8 mouse cellular contexts compared by ENCODE assay signal in the genomic region with DNA sequence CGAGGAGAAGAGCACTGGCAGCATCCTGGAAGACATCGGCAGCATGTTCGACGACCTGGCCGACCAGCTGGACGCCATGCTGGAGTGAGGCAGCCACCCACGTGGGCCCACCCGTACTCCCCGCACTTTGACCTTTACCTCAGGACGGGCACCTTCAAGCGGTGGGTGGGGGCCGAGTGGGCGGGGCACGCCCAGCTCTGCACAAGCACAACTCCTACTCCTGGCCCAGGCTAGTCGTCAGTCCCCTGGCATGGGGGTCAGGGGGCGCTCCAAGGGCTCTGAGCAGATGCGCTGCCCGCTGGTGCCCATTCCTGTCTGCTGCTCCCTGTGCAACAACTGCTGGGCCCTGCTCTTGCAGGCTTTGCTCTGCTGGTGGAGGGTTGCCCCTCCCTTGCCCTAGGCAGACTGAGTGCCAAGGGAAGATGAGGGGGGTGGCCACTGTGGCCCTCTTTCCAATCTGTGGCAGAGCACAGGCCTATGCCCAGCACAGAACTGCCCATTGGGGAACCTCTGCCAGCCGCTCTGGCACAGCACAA. TPM values are rescaled to one million over a fixed set of nuclear protein-coding genes. Genes with fewer than 3 reads are reported as not detected.
DNase-seq lines count a peak whose midpoint lies in the region; ATAC-seq and TF ChIP-seq lines count a peak whose summit lies in the region.

No protein-coding gene starts in this region.

- no peak for ATAC-seq in hindbrain, embryonic 14.5 days (ENCODE audit: low FRiP score)
- no peak for ATAC-seq in stomach, postnatal 0 days (ENCODE audit: low FRiP score, low TSS enrichment)

- TF ChIP-seq EP300 in stomach, postnatal 0 days (optimal IDR thresholded peaks at IDR 0.05): no peak

- DNase-seq in hindbrain, embryonic 10.5 days (ENCODE audit: low spot score): no peak
- no peak for DNase-seq in hindbrain, embryonic 14.5 days (ENCODE audit: low spot score)
- DNase-seq in right cerebral cortex, postnatal 4 days: peak; percentile 23
- DNase-seq in right cerebral cortex, postnatal 14 days: no peak
- DNase-seq in kidney, postnatal 14 days: peak; percentile 31
- peak; percentile 49 for DNase-seq in stomach, postnatal 0 days (ENCODE audit: low spot score)
- DNase-seq in thymus, adult 2 months: no peak
- no peak for DNase-seq in adrenal gland, postnatal 4 days (ENCODE audit: low spot score in 2 of 2)

- H3K4me1 ChIP-seq in hindbrain, embryonic 10.5 days (replicated peaks): peaks cover 14% of the 10 kb centered on the region
- 0 out of 2 replicates have a peak, but pooled peaks cover 3% of the 10 kb centered on the region for H3K4me1 ChIP-seq in hindbrain, embryonic 14.5 days (replicated peaks; ENCODE audit: control insufficient read depth, insufficient read depth, low read length)
- H3K4me1 ChIP-seq in stomach, postnatal 0 days (replicated peaks; ENCODE audit: control insufficient read depth, insufficient read depth): no peaks in the 10 kb centered on the region; the same call in 1 of the 2 replicates
- no peaks in the 10 kb centered on the region for H3K4me1 ChIP-seq in thymus, adult 2 months (replicated peaks; ENCODE audit: control insufficient read depth, insufficient read depth, low read length)

- no peaks in the 10 kb centered on the region for H3K9me3 ChIP-seq in hindbrain, embryonic 10.5 days
- H3K9me3 ChIP-seq in hindbrain, embryonic 14.5 days (ENCODE audit: control insufficient read depth, low read length): no peaks in the 10 kb centered on the region
- no peaks in the 10 kb centered on the region for H3K9me3 ChIP-seq in stomach, postnatal 0 days (ENCODE audit: control insufficient read depth, low read length)

- 52% methylated on average over 19 of the region's 19 CpGs for WGBS in hindbrain, embryonic 10.5 days
- 49% methylated on average over 19 of the region's 19 CpGs for WGBS in hindbrain, embryonic 14.5 days
- WGBS in stomach, postnatal 0 days: 43% methylated on average over 19 of the region's 19 CpGs
- WGBS in thymus, adult 2 months: 85% methylated on average over 19 of the region's 19 CpGs

- H3K27ac ChIP-seq in hindbrain, embryonic 10.5 days: no peak overlapping the region; the same call in 1 of the 2 replicates
- H3K27ac ChIP-seq in hindbrain, embryonic 14.5 days: no peak overlapping the region
- H3K27ac ChIP-seq in stomach, postnatal 0 days (replicated peaks): no peak overlapping the region
- no peak overlapping the region for H3K27ac ChIP-seq in thymus, adult 2 months (ENCODE audit: control insufficient read depth, insufficient read depth, low read length)

- peaks cover 99% of the 10 kb centered on the region for H3K36me3 ChIP-seq in hindbrain, embryonic 10.5 days
- peaks cover 100% of the 10 kb centered on the region for H3K36me3 ChIP-seq in hindbrain, embryonic 14.5 days (replicated peaks; ENCODE audit: control insufficient read depth, insufficient read depth)
- H3K36me3 ChIP-seq in stomach, postnatal 0 days (ENCODE audit: control insufficient read depth, insufficient read depth, low read length): peaks cover 26% of the 10 kb centered on the region
- peaks cover 22% of the 10 kb centered on the region for H3K36me3 ChIP-seq in thymus, adult 2 months (ENCODE audit: control insufficient read depth, insufficient read depth, low read length)

- H3K27me3 ChIP-seq in hindbrain, embryonic 10.5 days (ENCODE audit: insufficient read depth, poor library complexity, severe bottlenecking): peaks cover 12% of the 10 kb centered on the region
- no peaks in the 10 kb centered on the region for H3K27me3 ChIP-seq in hindbrain, embryonic 14.5 days (ENCODE audit: control insufficient read depth, insufficient read depth, low read length)
- no peaks in the 10 kb centered on the region for H3K27me3 ChIP-seq in stomach, postnatal 0 days (ENCODE audit: control insufficient read depth, insufficient read depth, low read length)
- no peaks in the 10 kb centered on the region for H3K27me3 ChIP-seq in thymus, adult 2 months (ENCODE audit: control insufficient read depth, insufficient read depth, low read length)

- no peak overlapping the region for H3K4me2 ChIP-seq in hindbrain, embryonic 14.5 days (replicated peaks)
- H3K4me2 ChIP-seq in stomach, postnatal 0 days (replicated peaks; ENCODE audit: low read depth): no peak overlapping the region

- H3K9ac ChIP-seq in hindbrain, embryonic 14.5 days: no peak overlapping the region
- H3K9ac ChIP-seq in stomach, postnatal 0 days (ENCODE audit: low read length): no peak overlapping the region

- TF ChIP-seq POLR2A in thymus, adult 2 months (IDR thresholded peaks at IDR 0.05; ENCODE audit: control insufficient read depth, extremely low read depth, insufficient read depth, low read length, poor library complexity): no peak

- TF ChIP-seq CTCF in stomach, postnatal 0 days (IDR thresholded peaks at IDR 0.05; ENCODE audit: low read depth): no peak
- TF ChIP-seq CTCF in thymus, adult 2 months (IDR thresholded peaks at IDR 0.05; ENCODE audit: borderline replicate concordance, control insufficient read depth, extremely low read depth, insufficient read depth, low read length, poor library complexity): no peak

- H3K4me3 ChIP-seq in hindbrain, embryonic 10.5 days: peak overlapping the region; percentile 27; the same call in 1 of the 2 replicates
- no peak overlapping the region for H3K4me3 ChIP-seq in hindbrain, embryonic 14.5 days (replicated peaks; ENCODE audit: low read length)
- no peak overlapping the region for H3K4me3 ChIP-seq in stomach, postnatal 0 days (ENCODE audit: low read depth, low read length)
- no peak overlapping the region for H3K4me3 ChIP-seq in thymus, adult 2 months (ENCODE audit: control insufficient read depth, insufficient read depth, low read length)

RNA-seq across cellular contexts. Expression of a gene that starts 18.8 kb away (rescaled TPM):
- polyA plus RNA-seq in hindbrain, embryonic 10.5 days (2016; fragmentation: Nextera tagmentation; extraction: Ambion mirVana): 6.8 and 10.2 TPM in 2 replicates
- polyA plus RNA-seq in hindbrain, embryonic 14.5 days (2014; fragmentation: Nextera tagmentation; extraction: Ambion mirVana): 45.7 and 46.8 TPM in 2 replicates
- 0.84 and 1.3 TPM in 2 replicates for polyA plus RNA-seq in stomach, postnatal 0 days (2015; fragmentation: Nextera tagmentation; extraction: Ambion mirVana)
- polyA plus RNA-seq in thymus, adult 2 months (2012; rRNA removed): 0.15 and 0.20 TPM in 2 replicates
- total RNA-seq in adrenal gland, postnatal 4 days (2021): 10 to 100 TPM; 62.4 to 65.2 TPM

RNA-seq across cellular contexts. Expression of a gene that starts 20.5 kb away (rescaled TPM):
- 93.6 and 96.4 TPM in 2 replicates for polyA plus RNA-seq in hindbrain, embryonic 10.5 days (2016; fragmentation: Nextera tagmentation; extraction: Ambion mirVana)
- polyA plus RNA-seq in hindbrain, embryonic 14.5 days (2014; fragmentation: Nextera tagmentation; extraction: Ambion mirVana): 75.0 and 82.8 TPM in 2 replicates
- 41.8 and 42.6 TPM in 2 replicates for polyA plus RNA-seq in stomach, postnatal 0 days (2015; fragmentation: Nextera tagmentation; extraction: Ambion mirVana)
- 339 and 362 TPM in 2 replicates for polyA plus RNA-seq in thymus, adult 2 months (2012; rRNA removed)
- 100 to 1,000 TPM; 137 to 149 TPM for total RNA-seq in adrenal gland, postnatal 4 days (2021)

RNA-seq across cellular contexts. Expression of a gene that starts 26.8 kb away (rescaled TPM):
- polyA plus RNA-seq in hindbrain, embryonic 10.5 days (2016; fragmentation: Nextera tagmentation; extraction: Ambion mirVana): 1.8 and 3.0 TPM in 2 replicates
- polyA plus RNA-seq in hindbrain, embryonic 14.5 days (2014; fragmentation: Nextera tagmentation; extraction: Ambion mirVana): 4.2 and 5.6 TPM in 2 replicates
- 0.82 and 0.85 TPM in 2 replicates for polyA plus RNA-seq in stomach, postnatal 0 days (2015; fragmentation: Nextera tagmentation; extraction: Ambion mirVana)
- polyA plus RNA-seq in thymus, adult 2 months (2012; rRNA removed): 1.6 and 1.9 TPM in 2 replicates
- 1 to 10 TPM; 1.1 to 1.9 TPM for total RNA-seq in adrenal gland, postnatal 4 days (2021)

RNA-seq across cellular contexts. Expression of a gene that starts 28.3 kb away (rescaled TPM):
- 35.1 and 36.0 TPM in 2 replicates for polyA plus RNA-seq in hindbrain, embryonic 10.5 days (2016; fragmentation: Nextera tagmentation; extraction: Ambion mirVana)
- polyA plus RNA-seq in hindbrain, embryonic 14.5 days (2014; fragmentation: Nextera tagmentation; extraction: Ambion mirVana): 30.2 and 31.1 TPM in 2 replicates
- polyA plus RNA-seq in stomach, postnatal 0 days (2015; fragmentation: Nextera tagmentation; extraction: Ambion mirVana): 12.4 and 13.4 TPM in 2 replicates
- polyA plus RNA-seq in thymus, adult 2 months (2012; rRNA removed): 78.9 and 84.5 TPM in 2 replicates
- 10 to 100 TPM; 28.0 to 30.0 TPM for total RNA-seq in adrenal gland, postnatal 4 days (2021)

RNA-seq across cellular contexts. Expression of a gene that starts 33.5 kb away (rescaled TPM):
- 0.61 and 2.5 TPM in 2 replicates for polyA plus RNA-seq in hindbrain, embryonic 10.5 days (2016; fragmentation: Nextera tagmentation; extraction: Ambion mirVana)
- polyA plus RNA-seq in hindbrain, embryonic 14.5 days (2014; fragmentation: Nextera tagmentation; extraction: Ambion mirVana): 0.75 TPM in 1 of 2 replicates, not detected in the other
- polyA plus RNA-seq in stomach, postnatal 0 days (2015; fragmentation: Nextera tagmentation; extraction: Ambion mirVana): 0.13 TPM in 1 of 2 replicates, not detected in the other
- polyA plus RNA-seq in thymus, adult 2 months (2012; rRNA removed): 0.57 and 0.97 TPM in 2 replicates
- total RNA-seq in adrenal gland, postnatal 4 days (2021): under 1 TPM; 0.50 to 0.93 TPM

Comparison
In these comparisons a context has a peak if more than half of its experiments do, and no peak if none do; other contexts are left out.
1. DNase-seq: peak in right cerebral cortex, postnatal 4 days (single experiment), kidney, postnatal 14 days (single experiment) and stomach, postnatal 0 days (single experiment); none in hindbrain, embryonic 10.5 days (single experiment), hindbrain, embryonic 14.5 days (single experiment), right cerebral cortex, postnatal 14 days (single experiment), thymus, adult 2 months (single experiment) and adrenal gland, postnatal 4 days (0 of 2).